Mouse (Mus musculus): Measurements from ENCODE around the gene Rad54l2.

Rad54l2 gene

GRCm38 (mm10) chr9:106788812-106789321, at the start of gene Rad54l2:
TSS of gene Rad54l2 (minus strand) at chr9:106789194.
- DNase-seq (ENCODE audit: extremely low spot score, low read depth, low spot score) = no peak

DNA sequence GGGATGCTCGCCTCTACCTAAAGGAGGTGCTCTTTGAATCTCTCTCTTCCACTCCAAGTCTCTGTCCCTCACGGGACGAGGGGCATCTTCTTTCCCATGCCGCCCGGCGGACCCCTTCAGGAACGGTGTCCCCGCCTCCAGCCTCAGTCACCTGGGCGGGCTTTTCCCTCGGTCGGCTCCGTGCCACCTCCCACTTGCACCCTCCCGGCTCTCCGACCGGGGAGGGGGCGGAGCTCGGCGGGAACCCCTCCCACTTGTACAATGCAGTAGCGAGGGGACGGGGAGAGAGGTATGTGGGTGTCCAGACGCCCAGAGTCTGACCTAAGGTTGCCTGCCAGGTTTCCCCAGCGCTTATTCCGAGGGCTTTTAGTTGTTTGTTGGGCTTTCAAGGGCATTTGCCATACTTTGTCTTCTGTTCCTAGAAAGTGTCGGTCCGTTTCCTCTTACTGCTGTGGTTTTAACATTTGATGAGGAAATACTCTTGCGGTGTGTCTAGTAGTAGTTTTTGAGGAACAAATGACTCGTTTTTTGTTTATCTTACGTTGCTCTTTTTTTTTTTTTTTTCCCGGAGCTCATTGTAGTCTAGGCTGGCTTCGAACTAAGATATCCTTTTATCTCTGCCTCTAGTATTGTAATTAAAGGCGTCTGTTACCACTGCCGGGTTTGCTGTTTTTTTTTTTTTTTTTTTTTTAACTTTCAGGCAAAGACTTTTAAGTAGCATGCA, 33.5 kb upstream of the Rad54l2 start:
- peak; percentile 42 for DNase-seq (ENCODE audit: extremely low spot score, low read depth, low spot score)

DNA sequence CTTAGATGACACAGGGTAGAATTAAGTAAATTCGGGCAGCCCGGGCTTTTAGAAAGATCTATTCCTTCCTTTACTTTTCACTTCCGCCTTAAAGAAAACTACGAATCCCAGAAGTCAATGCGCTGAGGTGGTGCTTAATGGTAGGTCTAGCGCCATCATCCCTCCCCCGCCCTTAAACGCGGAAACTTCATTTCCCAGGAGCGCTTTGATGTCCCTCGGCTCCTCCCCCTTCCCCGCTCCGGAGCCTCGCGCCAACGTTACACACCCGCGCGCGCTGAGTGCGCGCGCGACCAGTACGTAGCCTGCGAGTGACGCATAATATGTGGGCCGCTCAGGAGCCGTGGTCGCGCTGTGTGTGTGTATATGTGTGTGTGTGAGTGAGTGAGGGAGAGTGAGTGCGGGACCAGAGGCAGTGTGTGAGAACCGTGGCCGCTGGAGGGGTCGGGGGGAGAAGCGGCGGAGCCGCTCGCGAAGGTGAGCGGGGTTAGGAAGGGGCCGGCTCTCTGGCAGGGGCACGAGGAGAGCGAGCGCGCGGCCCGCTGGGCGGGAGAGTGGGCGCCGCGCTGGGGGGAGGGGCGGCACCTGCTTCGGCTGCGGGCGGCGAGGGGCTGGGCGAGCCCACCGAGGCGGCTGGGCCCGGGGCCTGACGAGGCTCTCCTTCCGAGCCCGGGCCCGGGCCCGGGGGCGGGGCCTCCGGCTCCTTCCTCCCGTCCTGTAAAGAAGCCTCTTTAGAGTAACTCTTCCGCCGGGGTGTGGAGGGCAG, 32.8 kb upstream of the Rad54l2 start, which contains the start of gene Dcaf1:
TSS of gene Dcaf1 (plus strand) at position 257 of the 763 bp plus-strand sequence.
- peak; percentile 96 for DNase-seq (ENCODE audit: extremely low spot score, low read depth, low spot score)

DNA sequence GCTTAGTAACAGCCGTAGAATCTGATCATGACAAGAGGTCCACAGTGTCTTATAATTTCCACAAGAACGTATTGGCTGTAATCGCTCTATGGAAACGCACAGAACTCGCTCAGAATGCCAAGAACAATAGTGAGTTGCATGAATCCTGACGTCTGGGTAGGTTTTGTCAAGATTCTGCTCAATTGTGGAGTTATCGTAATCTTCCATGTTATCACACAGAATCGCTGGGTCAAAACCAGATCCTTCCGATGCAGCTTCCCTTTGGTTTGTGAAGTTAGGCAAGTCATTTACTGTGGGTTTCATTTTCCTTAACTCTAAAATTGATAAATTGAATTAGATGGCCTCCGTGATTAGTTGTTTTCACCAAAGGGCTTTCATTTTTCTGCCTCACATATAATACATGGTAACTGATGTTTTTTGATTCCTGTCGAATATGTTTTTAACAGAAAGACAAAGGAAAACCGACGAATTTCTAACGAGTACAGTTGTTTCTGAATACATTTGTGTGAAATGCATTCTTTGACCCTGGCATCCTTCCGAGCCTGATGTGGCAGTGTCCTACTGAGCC, 32.1 kb upstream of the Rad54l2 start:
- DNase-seq (ENCODE audit: extremely low spot score, low read depth, low spot score) = no peak

DNA sequence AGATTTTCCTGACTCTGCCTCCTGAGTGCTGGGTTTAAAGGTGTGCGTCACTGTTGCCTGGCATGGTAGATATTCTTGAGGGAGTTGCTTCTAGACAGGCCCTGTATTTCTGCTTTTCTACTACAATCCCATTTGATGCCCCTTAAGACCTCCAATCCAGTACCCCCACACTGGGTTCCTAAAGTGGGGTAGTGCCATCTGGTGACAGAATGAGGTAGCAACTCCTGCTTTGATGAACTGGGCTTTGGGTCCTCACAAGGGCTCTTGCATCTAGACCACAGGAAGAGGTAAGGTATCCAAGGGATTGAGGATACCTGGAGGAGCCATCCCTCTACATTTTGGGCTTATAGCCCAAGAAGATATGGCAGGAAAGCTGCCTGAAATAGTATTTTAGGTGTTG, 30.2 kb upstream of the Rad54l2 start:
- DNase-seq (ENCODE audit: extremely low spot score, low read depth, low spot score) = no peak

GRCm38 (mm10) chr9:106818191-106818590, 29.2 kb upstream of the Rad54l2 start:
- no peak for DNase-seq (ENCODE audit: extremely low spot score, low read depth, low spot score)

DNA sequence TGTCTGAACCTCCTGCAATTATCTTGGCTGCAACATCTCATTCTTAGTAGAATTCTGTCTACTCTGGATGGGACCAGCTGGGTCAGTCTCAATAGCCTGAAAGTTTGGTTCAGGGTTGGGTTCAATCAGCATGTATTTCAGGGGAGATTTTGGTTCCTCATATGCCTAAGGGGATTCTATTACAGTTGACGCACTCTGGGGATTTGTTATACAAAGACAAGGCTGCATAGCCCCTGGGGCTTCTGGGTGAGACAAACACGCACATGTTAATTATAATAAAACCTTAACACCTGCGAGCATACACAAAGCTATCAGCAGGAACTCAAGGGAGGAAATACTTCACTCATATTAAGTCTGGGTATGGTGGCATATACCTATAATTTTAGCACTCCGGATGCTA, 17.5 kb upstream of the Rad54l2 start:
- DNase-seq (ENCODE audit: extremely low spot score, low read depth, low spot score) = no peak

DNA sequence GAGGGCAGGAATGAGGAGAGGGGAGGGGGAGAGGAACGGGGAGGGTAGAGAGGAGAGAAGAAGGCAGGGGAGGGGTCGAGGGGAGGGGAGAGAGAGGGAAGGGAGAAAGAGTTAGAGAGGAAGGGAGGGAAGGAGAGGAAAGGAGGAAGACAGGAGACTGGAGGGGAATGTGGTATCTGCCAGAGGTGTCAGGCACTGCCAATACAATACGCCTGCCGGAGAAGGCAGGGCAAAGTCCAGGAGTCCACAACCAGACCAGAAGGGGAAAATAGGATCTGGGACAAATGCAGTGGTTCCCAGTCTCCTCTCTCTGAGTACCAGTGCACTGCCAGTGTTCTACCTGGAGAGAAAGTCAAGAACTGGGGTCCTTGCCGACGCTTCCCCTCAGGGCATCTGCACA, 1.8 kb upstream of the Rad54l2 start:
- no peak for DNase-seq (ENCODE audit: extremely low spot score, low read depth, low spot score)

- DNase-seq (ENCODE audit: extremely low spot score, low read depth, low spot score) = no peak
Measured at GRCm38 (mm10) chr9:106789363-106789762, 369 bp upstream of the Rad54l2 start.

GRCm38 (mm10) chr9:106787979-106788811, 799 bp downstream of the Rad54l2 start:
- no peak for DNase-seq (ENCODE audit: extremely low spot score, low read depth, low spot score)

- no peak for DNase-seq (ENCODE audit: extremely low spot score, low read depth, low spot score)
Measured at GRCm38 (mm10) chr9:106785206-106785605, 3.8 kb downstream of the Rad54l2 start.

DNA sequence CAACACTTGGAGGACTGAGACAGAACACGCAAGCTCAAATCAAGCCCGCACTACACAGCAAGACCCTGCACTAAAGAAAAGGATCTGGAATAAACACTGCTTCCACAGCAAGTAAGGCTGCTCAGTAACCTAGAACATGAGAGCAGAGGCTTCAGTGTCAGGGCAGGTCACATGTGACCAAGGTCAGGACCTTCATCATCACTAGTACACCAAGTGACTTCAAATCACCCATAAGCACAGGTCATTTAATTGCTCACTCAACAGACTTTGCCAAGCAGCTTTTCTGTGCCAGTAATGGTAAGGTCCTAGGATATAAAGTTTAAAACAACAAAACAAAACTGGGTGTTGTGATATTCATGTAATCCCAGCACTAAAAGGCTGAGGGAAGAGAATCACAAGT, 5.4 kb downstream of the Rad54l2 start:
- no peak for DNase-seq (ENCODE audit: extremely low spot score, low read depth, low spot score)

DNA sequence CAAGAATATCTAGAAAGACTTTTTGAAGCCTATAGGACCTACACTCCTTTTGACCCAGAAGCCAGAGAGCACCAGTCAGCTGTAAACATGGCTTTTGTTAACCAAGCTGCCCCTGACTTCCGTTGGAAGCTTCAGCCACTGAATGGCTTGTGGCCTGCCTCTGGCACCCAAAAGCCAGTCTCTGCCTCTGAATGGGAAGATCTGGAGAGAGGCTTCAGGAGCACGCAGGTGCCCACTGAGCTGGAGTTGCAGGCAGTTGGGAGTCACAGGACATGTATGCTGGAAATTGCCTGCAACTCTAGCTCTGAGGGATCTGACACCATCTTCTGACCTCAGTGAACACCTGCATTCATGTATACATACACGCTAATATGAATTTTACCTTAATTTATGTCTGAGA, 8.9 kb downstream of the Rad54l2 start:
- DNase-seq (ENCODE audit: extremely low spot score, low read depth, low spot score) = no peak

DNA sequence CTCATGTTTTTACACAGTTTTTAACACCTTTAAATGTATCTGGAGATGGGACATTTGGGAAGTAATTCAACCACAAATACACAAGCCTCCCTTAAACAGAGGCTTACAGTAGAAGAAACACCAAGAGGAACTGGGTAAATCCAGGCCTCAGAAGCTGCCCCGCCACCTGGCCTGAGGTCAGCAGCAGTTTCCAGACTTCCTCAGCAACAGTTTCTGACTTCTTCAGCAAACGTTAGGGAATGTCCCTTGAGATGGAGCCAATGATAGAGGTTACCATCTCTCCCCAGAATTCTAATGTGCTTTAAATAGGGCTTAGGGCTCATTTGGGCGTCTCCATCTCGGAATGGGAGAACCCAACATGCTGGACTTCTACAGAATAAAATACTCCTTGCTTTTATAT, 10.7 kb downstream of the Rad54l2 start:
- no peak for DNase-seq (ENCODE audit: extremely low spot score, low read depth, low spot score)

DNA sequence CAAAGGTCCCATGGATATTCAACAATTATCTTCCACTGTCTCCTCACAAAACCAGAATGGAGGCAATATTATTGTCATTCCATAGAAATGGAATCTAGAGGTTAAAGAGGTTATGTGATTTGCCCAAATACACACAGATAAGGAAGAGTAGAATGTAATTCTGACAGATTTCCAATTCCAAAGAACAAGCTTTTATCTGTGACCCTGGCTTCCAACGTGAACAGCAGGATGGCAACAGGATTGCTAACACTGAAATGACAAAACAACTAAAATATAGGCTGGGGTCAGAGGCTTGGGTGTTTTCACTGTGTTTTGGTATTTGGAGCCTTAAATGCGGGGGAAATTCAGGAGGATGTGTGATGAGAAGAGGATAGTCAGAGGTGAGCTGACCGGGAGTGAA, 11.6 kb downstream of the Rad54l2 start:
- DNase-seq (ENCODE audit: extremely low spot score, low read depth, low spot score) = no peak

GRCm38 (mm10) chr9:106776116-106776515, 12.9 kb downstream of the Rad54l2 start:
- DNase-seq (ENCODE audit: extremely low spot score, low read depth, low spot score) = no peak

GRCm38 (mm10) chr9:106771770-106772169, 17.2 kb downstream of the Rad54l2 start:
- DNase-seq (ENCODE audit: extremely low spot score, low read depth, low spot score) = no peak

- DNase-seq (ENCODE audit: extremely low spot score, low read depth, low spot score) = no peak
Measured at GRCm38 (mm10) chr9:106770216-106770615, 18.8 kb downstream of the Rad54l2 start.

- DNase-seq (ENCODE audit: extremely low spot score, low read depth, low spot score) = no peak
Measured at GRCm38 (mm10) chr9:106769781-106770180, 19.2 kb downstream of the Rad54l2 start.

- DNase-seq (ENCODE audit: extremely low spot score, low read depth, low spot score) = no peak
Measured at GRCm38 (mm10) chr9:106756421-106756820, 32.6 kb downstream of the Rad54l2 start.

DNA sequence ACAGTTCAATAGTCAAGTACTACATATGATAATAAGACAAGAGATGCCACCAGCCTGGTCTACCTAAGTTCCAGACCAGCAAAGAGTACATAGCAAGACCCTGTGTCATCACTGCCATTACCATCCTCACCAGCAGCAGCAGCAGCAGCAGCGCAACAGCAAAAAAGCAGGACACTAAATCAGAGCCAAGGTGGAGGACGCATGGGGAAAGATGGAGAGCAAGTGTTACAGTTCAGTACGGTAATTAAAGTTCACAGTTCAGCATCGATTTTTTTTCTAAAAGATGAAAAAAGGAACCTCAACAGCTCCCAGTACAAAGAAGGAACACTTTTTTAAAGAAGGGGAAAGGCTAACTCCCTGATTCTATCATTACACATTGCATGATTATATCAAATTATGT, 33.2 kb downstream of the Rad54l2 start:
- DNase-seq (ENCODE audit: extremely low spot score, low read depth, low spot score) = no peak
